Mouse (Mus musculus) mouse embryonic stem cell (cell line): ENCODE data around the gene Prkcb.

Experiments
- in situ Hi-C, 2 experiments: fragments of 300-500 bp; cut with MboI; formaldehyde crosslinking; loops; 1 replicate in 1 of 2; 3 replicates in 1 of 2; pipeline ENCODE4 v1.14.3; 2019 to 2020; ENCODE audit warnings: low sequenced_read_pairs in 2 of 2, low pct_unique_long_range_greater_than_20kb in 1 of 2, mixed read lengths in 1 of 2; ENCODE audit not compliant: unreplicated experiment in 1 of 2

Prkcb gene

DNA sequence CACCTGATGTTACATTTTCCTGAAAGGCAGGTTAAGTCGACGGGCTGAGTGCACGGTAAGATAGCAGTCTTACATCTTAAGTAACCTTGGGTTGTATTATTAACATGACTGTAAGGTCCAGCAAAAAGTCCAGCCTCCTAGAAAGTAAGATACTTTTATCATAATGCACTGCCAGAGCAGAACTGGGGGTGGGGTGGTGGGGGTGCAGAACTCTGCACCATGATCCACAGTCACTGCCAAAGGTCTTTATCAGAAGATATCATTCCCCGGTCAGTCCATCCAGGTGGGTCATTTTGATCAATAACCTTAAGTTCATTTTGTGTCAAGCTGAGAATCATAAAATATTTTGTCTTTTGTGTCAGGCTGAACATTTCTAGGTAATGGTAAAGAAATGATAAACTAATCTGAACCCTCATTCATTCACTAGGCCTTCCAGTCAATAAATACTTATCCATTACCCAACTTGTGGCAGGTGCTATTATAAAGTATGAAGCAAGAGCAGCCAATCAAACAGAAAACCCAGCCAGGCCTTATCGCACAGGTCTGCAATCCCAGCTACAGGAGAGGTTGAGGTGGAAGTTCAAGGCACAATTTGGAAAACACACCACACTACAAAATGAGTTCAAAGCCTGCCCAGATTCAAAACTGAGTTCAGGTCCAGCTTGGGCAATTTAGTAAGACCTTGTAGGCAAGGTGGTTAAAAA, 369.0 kb downstream of the Prkcb start:
- in situ Hi-C loops, result no loop called here

DNA sequence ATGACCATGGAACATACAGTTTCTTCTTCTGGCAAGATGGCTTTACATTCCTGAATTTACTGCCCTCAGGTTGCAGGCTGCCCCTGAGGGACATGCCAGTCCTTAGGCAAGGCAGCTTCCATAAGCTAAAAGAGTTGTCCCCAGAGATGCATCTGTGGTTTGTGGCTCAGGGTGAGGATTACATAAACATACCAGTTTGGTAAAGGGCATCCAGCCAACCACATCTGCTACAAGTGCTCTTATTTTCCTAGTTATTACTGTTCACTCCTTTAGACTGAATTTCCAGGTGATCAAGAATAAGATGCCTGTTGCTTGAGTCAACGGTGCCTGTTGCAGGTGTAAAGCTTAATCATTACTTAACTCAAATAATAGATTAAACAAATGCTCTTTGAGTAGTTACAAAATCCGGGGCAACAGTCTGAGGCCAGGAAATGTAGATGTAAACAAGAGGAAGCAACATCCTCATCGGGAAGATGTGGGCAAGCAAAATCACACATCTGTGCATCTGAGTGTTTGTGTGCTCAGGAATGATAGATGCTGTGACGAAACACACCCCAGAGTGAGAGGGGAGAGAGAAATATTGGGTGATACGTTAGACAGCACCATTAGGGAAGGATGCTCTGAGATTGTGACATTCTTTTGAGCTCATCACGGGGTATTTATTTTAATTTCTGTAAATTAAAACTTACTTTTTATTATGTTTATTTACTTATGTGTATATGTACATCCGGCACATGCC, 376.9 kb downstream of the Prkcb start:
- in situ Hi-C loops, result loop anchor here (5.0 to 10.0 kb wide), 3 partner anchors 171 to 257 kb away; no protein-coding TSS in a partner anchor

DNA sequence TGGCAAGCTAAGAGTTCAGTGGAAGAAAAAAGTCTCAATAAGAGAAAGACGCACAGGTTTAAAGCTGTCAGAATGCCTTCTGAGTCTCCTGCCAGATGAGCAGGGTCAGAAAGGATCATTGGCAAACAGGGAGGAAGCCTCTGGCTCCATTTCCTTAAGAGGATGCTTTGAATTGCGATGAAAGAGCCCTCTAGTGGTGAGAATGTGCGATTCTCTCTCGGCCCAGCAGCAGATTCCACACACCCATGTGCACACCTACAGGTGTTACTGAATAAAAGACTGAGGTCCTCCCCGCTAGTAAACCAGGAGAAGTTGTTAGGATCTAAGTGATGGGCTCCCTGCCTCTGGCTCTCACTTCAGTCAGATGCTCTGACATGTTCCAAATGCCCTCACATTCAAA, 379.4 kb downstream of the Prkcb start:
- in situ Hi-C loops, result loop anchor here (5.0 to 10.0 kb wide), 3 partner anchors 173 to 254 kb away; no protein-coding TSS in a partner anchor

DNA sequence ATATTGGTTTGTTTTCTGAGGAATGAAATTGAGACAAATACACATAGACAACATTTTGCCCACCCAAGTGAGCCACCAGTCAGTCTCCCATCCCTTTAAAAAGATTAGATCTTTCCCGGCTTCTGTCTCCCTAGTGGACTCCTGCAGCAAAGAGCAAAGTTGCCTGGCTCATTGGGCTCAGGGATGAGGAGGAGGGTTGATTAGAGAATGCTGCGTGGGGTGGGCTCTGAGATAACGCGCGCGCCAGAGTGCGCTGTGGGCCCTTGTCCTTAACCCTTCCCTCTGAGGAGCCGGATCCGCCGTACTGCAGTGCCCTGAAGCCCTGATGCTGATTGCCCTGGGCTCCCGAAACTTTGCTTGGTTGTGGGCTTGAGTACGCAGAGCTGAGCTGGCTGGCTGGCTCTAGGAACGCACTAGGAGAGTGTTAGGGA, 381.9 kb downstream of the Prkcb start, which contains the start of gene Cacng3:
Cacng3 (plus strand) TSS at position 51 of the 431 bp plus-strand sequence.
- in situ Hi-C loops, result no loop called here

DNA sequence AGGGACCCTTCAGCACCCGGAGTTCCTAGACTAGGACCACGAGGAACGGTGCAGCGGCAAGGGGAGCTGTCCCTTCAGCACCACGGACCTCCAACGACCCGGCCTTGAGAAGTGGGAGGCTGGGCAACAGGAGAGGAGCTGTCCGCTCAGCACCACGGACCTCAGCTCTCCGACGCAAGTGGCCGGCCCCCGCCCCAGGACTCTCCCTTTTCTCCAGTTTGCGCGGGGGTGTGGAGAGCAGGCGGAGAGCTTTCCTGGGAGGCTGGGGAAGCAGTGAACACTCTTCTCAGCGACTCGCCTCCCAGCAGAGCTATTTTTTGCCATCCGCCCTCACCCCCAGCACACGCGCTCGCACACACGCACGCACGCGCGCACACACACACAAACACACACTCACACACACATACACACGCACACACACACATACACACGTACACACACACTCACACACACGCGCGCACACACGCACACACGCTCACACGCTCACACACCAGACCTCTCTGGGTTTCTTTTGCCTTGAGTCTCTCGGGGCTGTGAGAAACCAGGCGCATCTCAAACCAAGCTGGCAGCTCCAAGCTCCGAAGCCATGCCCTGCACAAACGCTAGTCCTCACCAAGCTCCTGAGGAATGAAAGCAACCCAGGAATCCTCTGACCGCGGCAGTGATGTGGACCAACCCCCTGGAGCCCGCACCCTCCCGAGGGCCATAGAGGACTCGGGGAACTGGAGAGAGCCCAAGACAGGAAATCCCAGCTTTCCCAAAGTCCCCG, 382.5 kb downstream of the Prkcb start:
- in situ Hi-C loops, result no loop called here

DNA sequence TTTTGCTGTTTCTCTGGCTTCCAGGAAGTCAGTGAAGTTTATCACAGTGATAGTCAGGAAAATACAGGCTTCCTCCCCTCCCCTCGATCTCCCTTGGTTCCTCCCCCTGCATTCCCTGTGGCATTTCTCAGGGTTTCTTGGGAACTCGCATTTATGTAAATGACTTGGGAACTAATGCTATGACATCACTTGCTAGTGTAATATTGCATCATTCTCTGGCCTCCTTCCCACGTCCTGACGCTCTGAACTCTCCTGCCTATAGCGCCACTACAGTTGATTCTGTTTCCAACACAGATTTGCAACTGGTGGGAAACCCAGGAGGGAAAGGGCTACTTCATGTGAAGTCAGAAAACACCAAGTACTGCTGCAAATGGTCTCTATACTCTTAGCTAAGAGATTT, 384.4 kb downstream of the Prkcb start:
- in situ Hi-C loops, result no loop called here

DNA sequence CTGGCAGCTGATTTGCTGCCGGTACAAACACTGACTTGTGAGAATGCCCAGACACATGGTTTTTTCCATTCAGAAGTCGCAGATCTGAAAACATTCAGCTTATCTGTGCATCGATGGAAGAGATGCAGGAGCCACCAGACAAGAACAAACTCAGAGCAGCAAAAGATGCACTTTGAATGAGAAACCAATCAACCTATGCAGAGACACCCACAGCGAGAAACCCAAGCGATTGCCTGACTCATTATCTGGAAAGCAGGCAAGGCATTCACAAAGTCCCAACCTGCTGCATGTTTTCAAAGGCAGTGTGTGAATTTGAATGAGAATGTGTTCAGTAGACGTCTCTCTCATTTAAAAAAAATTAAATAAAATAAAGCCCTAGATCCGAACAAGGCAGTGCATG, 386.7 kb downstream of the Prkcb start:
- in situ Hi-C loops, result no loop called here
